Mouse (Mus musculus) myocyte (in vitro differentiated cells): ENCODE results near the gene Fam117a. TPM values are rescaled to one million over a fixed set of nuclear protein-coding genes. Genes with fewer than 3 reads are reported as not detected.

Source experiments
- H3K27me3 ChIP-seq: one replicate; pipeline ENCODE4 v1.6.1; 2011; ENCODE audit not compliant: control insufficient read depth, insufficient read depth, insufficient read length
- H3K36me3 ChIP-seq: one replicate; pipeline ENCODE4 v1.6.1; 2011; ENCODE audit not compliant: control insufficient read depth, insufficient read depth
- H3K4me2 ChIP-seq: one replicate; pipeline ENCODE4 v1.6.1; 2011; ENCODE audit warnings: low read depth, control low read depth
- H3K4me3 ChIP-seq: one replicate; pipeline ENCODE4 v1.5.1; 2011; ENCODE audit warnings: mild to moderate bottlenecking, control low read depth, moderate library complexity
- H3K79me2 ChIP-seq: one replicate; pipeline ENCODE4 v1.6.1; 2011; ENCODE audit not compliant: control insufficient read depth, insufficient read depth
- H3ac ChIP-seq: one replicate; pipeline ENCODE4 v1.6.1; 2011; ENCODE audit not compliant: control insufficient read depth, insufficient read length
- CEBPB ChIP-seq: IDR thresholded peaks from 2 replicates; pipeline ENCODE4 v1.6.1; 2011; ENCODE audit warnings: mild to moderate bottlenecking, moderate library complexity; ENCODE audit not compliant: poor library complexity, insufficient read depth, severe bottlenecking
- E2F4 ChIP-seq: IDR thresholded peaks from one replicate; pipeline ENCODE4 v1.6.1; 2011; ENCODE audit warnings: mild to moderate bottlenecking, control low read depth, moderate library complexity; ENCODE audit not compliant: insufficient read depth
- MAX ChIP-seq: IDR thresholded peaks from one replicate; pipeline ENCODE4 v1.6.1; 2011; ENCODE audit warnings: low read depth, mild to moderate bottlenecking, control low read depth
- MYOD1 ChIP-seq, 3 experiments: IDR thresholded peaks; one replicate each; pipeline ENCODE4 v1.6.1; 2011; ENCODE audit warnings: control low read depth in 2 of 3, low read depth in 2 of 3, mild to moderate bottlenecking in 2 of 3, moderate library complexity in 1 of 3; ENCODE audit not compliant: insufficient read length in 2 of 3, control insufficient read depth in 1 of 3
- MYOG ChIP-seq, 3 experiments: IDR thresholded peaks; one replicate each; pipeline ENCODE4 v1.6.1; 2011; ENCODE audit warnings: control low read depth in 2 of 3, low read depth in 2 of 3, mild to moderate bottlenecking in 2 of 3; ENCODE audit not compliant: insufficient read length in 2 of 3, control insufficient read depth in 1 of 3, insufficient read depth in 1 of 3
- POLR2A ChIP-seq: IDR thresholded peaks from one replicate; pipeline ENCODE4 v1.6.1; 2011; ENCODE audit warnings: low read depth, mild to moderate bottlenecking, control low read depth, moderate library complexity; ENCODE audit not compliant: insufficient read length
- POLR2AphosphoS2 ChIP-seq: IDR thresholded peaks from one replicate; pipeline ENCODE4 v1.6.1; 2011; ENCODE audit warnings: low read depth, control low read depth; ENCODE audit not compliant: insufficient read length
- REST ChIP-seq: IDR thresholded peaks from one replicate; pipeline ENCODE4 v1.6.1; 2011; ENCODE audit warnings: mild to moderate bottlenecking, control low read depth, moderate library complexity; ENCODE audit not compliant: insufficient read depth, insufficient read length
- SRF ChIP-seq: IDR thresholded peaks from one replicate; pipeline ENCODE4 v1.6.1; 2011; ENCODE audit warnings: low read depth; ENCODE audit not compliant: control insufficient read depth, insufficient read length
- TCF12 ChIP-seq: IDR thresholded peaks from one replicate; pipeline ENCODE4 v1.6.1; 2011; ENCODE audit warnings: mild to moderate bottlenecking, control low read depth; ENCODE audit not compliant: poor library complexity, insufficient read depth, severe bottlenecking
- TCF3 ChIP-seq: IDR thresholded peaks from one replicate; pipeline ENCODE4 v1.6.1; 2011; ENCODE audit warnings: low read depth, control low read depth; ENCODE audit not compliant: insufficient read length
- USF1 ChIP-seq: IDR thresholded peaks from one replicate; pipeline ENCODE4 v1.6.1; 2011; ENCODE audit warnings: low read depth, mild to moderate bottlenecking, control low read depth, moderate library complexity
- polyA plus RNA-seq: library from polyadenylated mRNA; unstranded; fragments of >200 nt; fragmentation: generic; extraction: Trizol; gene quantifications from one replicate; pipeline ENCODE4 v1.2.1, GENCODE M21; 2012; ENCODE audit warnings: missing spikeins

Fam117a gene
- polyA plus RNA-seq, 1 experiment = 9.7 TPM

DNA sequence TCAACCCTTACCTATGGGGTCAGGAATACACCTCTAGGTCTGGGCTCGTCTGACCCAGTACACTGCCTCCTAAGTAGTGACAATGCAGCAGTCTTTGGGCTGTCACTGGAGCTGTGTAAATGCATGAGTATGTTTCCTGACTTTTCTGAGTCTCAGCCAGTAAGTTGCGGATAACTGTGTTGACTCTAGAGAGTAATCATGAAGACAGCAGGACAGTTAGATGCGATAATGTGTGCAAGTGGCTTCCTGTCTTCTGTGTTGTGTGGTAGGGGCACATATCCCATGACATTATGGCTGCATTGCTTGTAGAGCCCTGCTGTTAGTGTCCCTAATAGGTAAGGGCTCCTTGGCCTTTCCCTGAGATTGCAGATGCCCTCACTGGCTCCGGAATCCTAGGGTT lies 11.0 kb upstream of the Fam117a start:
- Histone ChIP-seq H3K79me2 (no peaks in the 10 kb centered on the region), H3K4me3 (no peak overlapping the region), H3ac (no peak overlapping the region), H3K4me2 (no peak overlapping the region), H3K36me3 (no peaks in the 10 kb centered on the region), H3K27me3 (no peaks in the 10 kb centered on the region)
- TF ChIP-seq E2F4 (no peak), CEBPB (no peak), MAX (no peak), SRF (no peak), POLR2A (no peak), MYOD1 (IDR thresholded peaks at IDR 0.05; ENCODE audit: control insufficient read depth in 1 of 3, insufficient read length in 2 of 3, low read depth in 2 of 3) (no peak), POLR2AphosphoS2 (no peak), MYOG (IDR thresholded peaks at IDR 0.05; ENCODE audit: control insufficient read depth in 1 of 3, insufficient read depth in 1 of 3, insufficient read length in 2 of 3, low read depth in 2 of 3) (no peak), TCF3 (no peak)

- H3K27me3 ChIP-seq = no peaks in the 10 kb centered on the region
- H3K79me2 ChIP-seq = no peaks in the 10 kb centered on the region
- H3ac ChIP-seq = no peak overlapping the region
Observed at GRCm38 (mm10) chr11:95326243-95326642, 10.6 kb upstream of the Fam117a start.

DNA sequence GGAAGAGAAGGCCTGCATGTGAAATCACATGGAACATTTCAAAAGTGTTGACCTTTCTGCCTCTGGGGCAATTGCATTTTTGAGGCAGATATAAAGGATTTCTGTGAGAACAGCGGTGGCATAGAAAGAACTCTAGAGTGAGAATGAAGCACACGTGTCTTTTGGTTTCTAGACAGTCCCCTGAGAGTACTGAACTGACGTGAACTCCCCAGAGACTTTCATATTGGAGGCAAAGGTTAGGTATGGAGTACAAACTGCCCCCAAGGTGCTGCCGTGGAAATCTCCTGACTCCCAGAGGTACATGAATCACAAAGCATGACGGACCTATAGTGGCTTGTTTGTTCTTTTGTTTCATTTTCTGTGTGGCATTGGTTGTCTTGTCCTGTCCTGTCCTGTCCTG lies 8.2 kb upstream of the Fam117a start:
- no peaks in the 10 kb centered on the region for H3K27me3 ChIP-seq
- H3K4me3 ChIP-seq = no peak overlapping the region
- no peaks in the 10 kb centered on the region for H3K36me3 ChIP-seq
- no peak overlapping the region for H3K4me2 ChIP-seq
- no peak overlapping the region for H3ac ChIP-seq
- TF ChIP-seq REST = no peak
- TF ChIP-seq E2F4 = no peak
- TF ChIP-seq TCF3 = no peak
- TF ChIP-seq MYOG (IDR thresholded peaks at IDR 0.05; ENCODE audit: control insufficient read depth in 1 of 3, insufficient read depth in 1 of 3, insufficient read length in 2 of 3, low read depth in 2 of 3) = no peak
- no peak for TF ChIP-seq SRF
- TF ChIP-seq MAX = no peak
- no peak for TF ChIP-seq TCF12
- no peak for TF ChIP-seq USF1
- TF ChIP-seq MYOD1 (IDR thresholded peaks at IDR 0.05; ENCODE audit: control insufficient read depth in 1 of 3, insufficient read length in 2 of 3, low read depth in 2 of 3) = no peak
- TF ChIP-seq POLR2A = no peak
- no peaks in the 10 kb centered on the region for H3K79me2 ChIP-seq

More at GRCm38 (mm10) chr11:95326243-95326642, 10.6 kb upstream of the Fam117a start:
- TF ChIP-seq CEBPB (no peak), MAX (no peak), SRF (no peak), POLR2AphosphoS2 (no peak), MYOG (IDR thresholded peaks at IDR 0.05; ENCODE audit: control insufficient read depth in 1 of 3, insufficient read depth in 1 of 3, insufficient read length in 2 of 3, low read depth in 2 of 3) (no peak), MYOD1 (IDR thresholded peaks at IDR 0.05; ENCODE audit: control insufficient read depth in 1 of 3, insufficient read length in 2 of 3, low read depth in 2 of 3) (no peak), TCF3 (no peak), USF1 (no peak), E2F4 (no peak), TCF12 (no peak), POLR2A (no peak), REST (no peak)
- no peak overlapping the region for H3K4me2 ChIP-seq
- no peaks in the 10 kb centered on the region for H3K36me3 ChIP-seq
- H3K4me3 ChIP-seq = no peak overlapping the region

DNA sequence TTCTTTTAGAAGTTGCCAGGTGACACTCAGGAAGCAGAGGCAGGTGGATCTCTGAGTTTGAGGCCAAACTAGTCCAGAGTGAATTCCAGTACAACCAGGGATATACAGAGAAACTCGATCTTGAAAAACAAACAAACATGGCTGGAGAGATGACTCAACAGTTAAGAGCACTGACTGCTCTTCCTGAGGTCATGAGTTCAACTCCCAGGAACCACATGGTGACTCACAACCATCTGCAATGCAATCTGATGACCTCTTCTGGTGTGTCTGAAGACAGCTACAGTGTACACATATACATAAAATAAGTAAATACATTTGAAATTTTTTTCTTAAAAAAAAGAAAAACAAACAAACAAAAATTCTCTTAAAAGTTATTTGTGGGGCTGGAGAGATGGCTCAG lies 6.2 kb upstream of the Fam117a start:
- H3K79me2 ChIP-seq = no peaks in the 10 kb centered on the region
- H3K27me3 ChIP-seq = no peaks in the 10 kb centered on the region
- no peak overlapping the region for H3K4me3 ChIP-seq
- no peaks in the 10 kb centered on the region for H3K36me3 ChIP-seq
- H3ac ChIP-seq = no peak overlapping the region
- TF ChIP-seq MYOD1 (IDR thresholded peaks at IDR 0.05; ENCODE audit: control insufficient read depth in 1 of 3, insufficient read length in 2 of 3, low read depth in 2 of 3) = no peak
- TF ChIP-seq MYOG (IDR thresholded peaks at IDR 0.05; ENCODE audit: control insufficient read depth in 1 of 3, insufficient read depth in 1 of 3, insufficient read length in 2 of 3, low read depth in 2 of 3) = no peak
- no peak for TF ChIP-seq POLR2A
- no peak for TF ChIP-seq MAX
- TF ChIP-seq POLR2AphosphoS2 = no peak
- TF ChIP-seq TCF12 = no peak
- TF ChIP-seq USF1 = no peak
- no peak for TF ChIP-seq SRF
- TF ChIP-seq CEBPB = no peak
- TF ChIP-seq REST = no peak
- TF ChIP-seq TCF3 = no peak
- no peak for TF ChIP-seq E2F4
- H3K4me2 ChIP-seq = no peak overlapping the region

DNA sequence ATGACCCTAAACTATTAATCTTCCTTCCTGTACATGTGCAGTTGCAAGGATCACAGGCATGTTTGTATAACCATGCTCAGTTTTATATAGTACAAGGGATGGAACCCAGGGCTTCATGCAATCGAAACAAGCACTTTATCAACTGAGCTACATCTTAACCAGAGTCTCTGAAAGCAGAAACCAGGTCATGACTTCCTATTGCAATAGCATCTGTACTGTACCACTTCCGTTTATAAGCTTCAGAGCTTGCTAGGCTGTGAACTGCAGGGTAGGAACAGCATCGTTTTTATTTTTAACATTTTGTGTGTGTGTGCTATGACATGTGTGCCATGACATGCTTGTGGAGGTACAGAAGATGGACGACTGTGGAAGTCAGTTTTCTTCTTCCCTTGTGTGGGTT lies 3.6 kb upstream of the Fam117a start:
- no peak overlapping the region for H3K4me3 ChIP-seq
- no peak overlapping the region for H3ac ChIP-seq
- H3K27me3 ChIP-seq = no peaks in the 10 kb centered on the region
- peaks cover 5% of the 10 kb centered on the region for H3K79me2 ChIP-seq
- H3K4me2 ChIP-seq = no peak overlapping the region
- H3K36me3 ChIP-seq = no peaks in the 10 kb centered on the region
- TF ChIP-seq POLR2AphosphoS2 (no peak), CEBPB (no peak), MAX (no peak), MYOD1 (IDR thresholded peaks at IDR 0.05; ENCODE audit: control insufficient read depth in 1 of 3, insufficient read length in 2 of 3, low read depth in 2 of 3) (no peak), TCF12 (no peak), REST (no peak), MYOG (IDR thresholded peaks at IDR 0.05; ENCODE audit: control insufficient read depth in 1 of 3, insufficient read depth in 1 of 3, insufficient read length in 2 of 3, low read depth in 2 of 3) (no peak), TCF3 (no peak), SRF (no peak), USF1 (no peak), E2F4 (no peak), POLR2A (no peak)
